Mouse (Mus musculus): ENCODE measurements around the gene Ube3b.

DNA sequence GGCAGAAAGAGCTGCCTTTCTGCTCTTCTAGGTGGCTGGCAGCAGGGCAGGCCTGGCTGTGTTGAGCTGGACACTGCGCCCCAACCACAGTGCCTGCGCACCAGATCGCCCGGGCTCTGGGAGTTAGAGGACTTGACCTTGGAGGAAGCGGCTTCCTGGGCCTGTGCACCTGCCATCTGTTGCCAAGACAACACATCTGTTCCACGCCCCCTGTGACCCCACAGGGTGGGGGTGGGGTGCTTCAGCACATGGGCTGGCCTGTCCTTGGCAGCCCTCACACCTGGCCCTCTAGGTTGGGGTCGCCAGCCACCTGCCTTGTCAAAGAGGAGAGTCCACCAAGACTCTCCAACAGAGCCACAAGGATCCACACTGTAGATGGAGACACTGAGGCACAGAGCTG, 85.2 kb downstream of the Ube3b start:
- TF ChIP-seq CTCF (IDR thresholded peaks at IDR 0.05; ENCODE audit: control insufficient read depth, insufficient read depth, insufficient read length), result no peak
- TF ChIP-seq USF1 (IDR thresholded peaks at IDR 0.05; ENCODE audit: low read depth), result no peak
- TF ChIP-seq FOSL1 (IDR thresholded peaks at IDR 0.05; ENCODE audit: insufficient read depth, low read length, poor library complexity, severe bottlenecking), result no peak
- no peak for TF ChIP-seq CEBPB (IDR thresholded peaks at IDR 0.05; ENCODE audit: low read depth)
